Mouse (Mus musculus) heart, postnatal 4 days (tissue): ENCODE measurements around the gene Fbxl18. TPM values are rescaled to one million over a fixed set of nuclear protein-coding genes. Genes with fewer than 3 reads are reported as not detected.

Experiments
- DNase-seq: peaks from one replicate; pipeline ENCODE4 v3.0.0; 2021
- total RNA-seq, 2 experiments: library from RNA; stranded (reverse); gene quantifications; 2 replicates each; pipeline ENCODE4 v1.2.3; 2021

Fbxl18 gene
- total RNA-seq, result 1 to 10 TPM; 9.4 to 9.5 TPM

DNA sequence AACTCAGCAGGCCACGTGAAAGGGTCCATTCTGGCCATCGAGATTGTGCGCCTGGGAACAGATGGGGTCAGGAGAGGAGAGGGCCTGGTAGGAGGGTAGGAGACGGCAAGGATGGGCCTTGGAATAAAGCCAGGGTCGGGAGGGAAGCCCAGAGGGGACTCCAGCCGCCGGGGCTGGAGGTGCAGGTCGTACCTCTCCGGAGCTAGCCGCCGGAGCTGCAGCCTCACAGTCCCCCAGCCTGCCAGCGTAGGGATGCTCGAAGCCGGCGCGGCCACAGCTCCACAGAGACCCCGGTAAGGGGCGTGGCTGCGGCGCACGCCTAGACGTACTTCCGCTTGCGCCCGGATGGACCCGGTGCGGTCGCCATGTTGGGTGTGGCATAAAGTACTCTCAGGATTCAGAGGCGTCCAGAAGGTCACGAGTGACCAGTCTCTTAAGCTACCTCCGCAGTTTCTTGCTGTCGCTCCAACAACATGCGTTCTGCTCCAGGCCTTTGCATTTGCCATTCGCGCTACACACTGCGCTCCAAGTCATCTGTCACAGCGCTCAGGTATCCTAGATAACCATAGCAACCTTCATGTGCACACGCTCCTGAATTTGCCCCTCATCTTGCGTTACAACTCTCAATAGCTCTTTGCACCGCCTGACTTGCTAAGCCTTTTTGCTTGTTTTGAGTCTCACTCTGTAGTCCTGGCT is at the start of gene Fbxl18:
TSS of gene Fbxl18 (minus strand) at position 504 of the 696 bp plus-strand sequence.
- peak; percentile 94 for DNase-seq

DNA sequence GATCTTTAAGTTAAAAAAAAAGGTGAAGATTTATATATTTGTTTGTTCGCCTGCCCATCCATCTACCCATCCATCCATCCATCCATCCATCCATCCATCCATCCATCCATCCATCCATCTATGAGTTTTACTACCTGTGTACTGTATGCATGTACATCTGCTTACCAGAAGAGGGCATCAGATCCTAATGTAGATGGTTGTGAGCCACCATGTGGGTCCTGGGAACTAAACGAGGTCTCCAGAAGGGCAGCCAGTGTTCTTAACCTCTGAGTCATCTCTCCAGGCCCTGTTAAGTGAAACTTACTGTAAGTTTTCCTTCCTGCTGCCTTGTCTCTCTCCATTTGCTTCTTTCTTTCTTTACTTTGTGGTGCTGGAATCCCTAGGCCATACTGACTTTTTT is 45.2 kb upstream of the Fbxl18 start:
- no peak for DNase-seq

DNA sequence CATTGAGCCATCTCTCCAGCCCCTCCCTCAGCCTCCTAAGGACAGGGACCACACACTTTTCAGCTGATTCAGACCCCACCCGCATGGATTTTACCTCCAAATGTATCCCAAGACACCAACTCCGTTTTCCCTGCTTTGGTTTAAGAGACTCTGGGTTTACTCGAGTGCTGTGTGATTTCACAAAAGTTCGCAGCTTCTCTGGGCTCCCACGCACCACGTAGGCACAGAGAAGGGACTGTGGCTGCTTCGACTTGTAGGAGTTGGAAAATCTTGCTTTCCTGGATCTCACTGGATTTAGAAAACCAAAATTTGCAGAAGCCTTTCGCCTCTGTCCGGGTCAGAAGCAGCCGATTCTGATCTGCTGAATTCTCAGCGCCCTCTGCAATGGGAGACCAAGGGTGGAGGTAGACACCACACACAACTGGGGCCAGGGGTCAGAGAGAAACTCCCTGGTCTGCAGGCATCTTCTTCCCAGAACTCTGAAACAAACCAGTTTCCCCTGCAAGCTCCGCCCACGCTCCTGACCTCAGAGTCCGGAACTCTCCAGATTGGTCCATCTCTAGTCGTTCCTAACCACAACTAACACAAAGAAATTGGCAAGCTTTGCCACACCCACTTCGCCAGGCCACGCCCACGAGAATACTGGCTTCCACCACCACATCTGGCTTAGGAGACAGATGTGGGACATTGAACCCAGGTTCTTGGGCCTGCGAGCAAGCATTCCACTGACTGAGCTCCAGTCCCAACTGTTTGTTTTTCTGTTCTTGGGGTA is 42.9 kb upstream of the Fbxl18 start:
- peak; percentile 60 for DNase-seq

DNA sequence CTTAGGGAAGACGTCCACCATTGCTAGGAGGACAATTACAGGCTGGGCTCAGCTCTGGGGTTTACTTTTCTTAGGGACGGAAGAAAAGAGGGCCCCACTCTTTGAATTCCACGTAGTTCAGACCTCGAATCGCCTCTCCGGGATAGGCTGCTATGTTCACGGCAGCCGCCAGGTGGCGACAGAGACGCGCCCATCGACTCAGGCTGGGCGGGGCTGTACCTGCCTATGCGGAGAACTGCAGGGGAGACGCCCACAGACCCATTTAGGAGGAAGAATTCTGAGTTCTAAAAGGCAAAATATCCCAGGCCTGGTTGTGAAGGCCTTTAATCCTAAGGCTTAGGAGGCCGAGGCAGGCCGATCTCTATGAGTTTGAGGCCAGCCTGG is 41.1 kb upstream of the Fbxl18 start:
- peak; percentile 90 for DNase-seq

DNA sequence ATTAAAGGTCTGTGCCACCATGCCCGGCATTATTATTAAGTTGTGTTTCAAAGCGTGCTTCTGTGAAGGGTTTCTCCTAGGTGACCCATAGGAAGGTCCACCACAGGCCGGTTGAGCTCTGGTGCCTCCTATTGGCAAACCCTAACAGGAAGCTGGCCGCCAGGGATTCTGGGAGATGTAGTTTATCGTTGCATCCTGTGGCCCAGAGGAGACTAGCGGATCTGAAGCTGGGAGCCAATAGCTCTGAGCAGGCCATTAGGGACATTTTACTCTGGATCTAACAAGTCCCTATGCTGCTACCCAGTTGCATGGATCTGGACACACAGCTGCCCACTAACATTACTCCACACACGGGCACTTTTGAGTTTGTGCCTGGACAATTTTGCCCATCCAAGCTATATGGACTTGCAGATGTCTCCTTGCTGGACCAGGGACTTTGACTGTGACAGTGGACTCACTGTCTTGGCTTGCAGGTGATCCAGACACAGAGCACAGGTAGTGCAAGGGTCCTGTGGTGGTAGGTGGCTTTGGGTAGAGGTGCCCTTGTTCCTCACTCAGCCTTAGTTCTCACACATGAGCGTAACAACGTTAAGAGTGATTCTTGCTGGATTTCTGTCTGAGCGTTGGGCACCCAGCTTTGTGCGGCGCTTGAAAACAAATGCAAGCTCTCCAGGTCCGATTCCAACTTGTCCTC is 40.6 kb upstream of the Fbxl18 start:
- DNase-seq, result peak; percentile 84

DNA sequence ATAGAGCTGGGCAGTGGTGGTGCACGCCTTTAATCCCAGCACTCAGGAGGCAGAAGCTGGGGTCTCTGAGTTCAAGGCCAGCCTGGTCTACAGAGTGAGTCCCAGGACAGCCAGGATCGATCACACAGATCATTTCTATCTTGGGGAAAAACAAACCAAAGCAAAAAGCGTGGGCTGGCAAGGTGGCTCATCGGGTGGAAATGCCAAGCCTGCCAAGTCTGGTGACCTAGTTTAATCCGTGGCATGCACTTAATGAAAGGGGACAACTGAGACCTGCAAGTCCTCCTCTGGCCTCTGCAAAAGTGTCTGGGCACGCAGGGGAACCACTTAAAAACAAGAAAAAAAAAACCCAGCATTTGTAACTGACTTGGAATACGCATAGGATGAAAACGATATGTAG is 37.5 kb upstream of the Fbxl18 start:
- no peak for DNase-seq

DNA sequence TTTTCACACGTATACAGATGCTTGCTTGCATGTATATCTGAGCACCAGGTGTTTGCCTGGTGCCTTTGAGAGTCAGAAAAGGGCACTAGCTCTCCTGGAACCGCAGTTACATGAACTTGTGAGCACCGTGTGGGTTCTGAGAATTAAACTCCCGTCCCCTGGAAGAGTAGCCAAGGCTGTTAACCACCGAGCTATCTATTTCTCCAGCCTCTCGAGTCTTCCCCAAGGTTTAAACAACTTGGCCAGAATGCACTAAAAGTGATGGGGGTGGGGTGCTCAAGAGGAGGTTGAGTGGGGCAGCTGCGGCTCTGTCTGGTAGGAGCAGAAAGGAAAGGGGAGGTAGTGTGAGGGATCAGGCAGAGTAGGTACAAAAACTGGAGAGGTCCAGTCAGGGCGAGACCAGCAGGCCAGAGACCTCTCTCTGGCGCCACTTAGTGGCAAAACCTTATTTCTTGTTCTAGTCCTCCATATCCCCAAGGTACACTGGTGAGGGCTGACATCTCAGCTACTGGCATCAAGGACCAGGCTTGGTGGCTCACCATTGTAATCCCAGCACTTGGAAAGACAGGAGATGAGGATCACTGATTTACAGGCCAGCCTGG is 37.0 kb upstream of the Fbxl18 start:
- DNase-seq, result peak; percentile 88

DNA sequence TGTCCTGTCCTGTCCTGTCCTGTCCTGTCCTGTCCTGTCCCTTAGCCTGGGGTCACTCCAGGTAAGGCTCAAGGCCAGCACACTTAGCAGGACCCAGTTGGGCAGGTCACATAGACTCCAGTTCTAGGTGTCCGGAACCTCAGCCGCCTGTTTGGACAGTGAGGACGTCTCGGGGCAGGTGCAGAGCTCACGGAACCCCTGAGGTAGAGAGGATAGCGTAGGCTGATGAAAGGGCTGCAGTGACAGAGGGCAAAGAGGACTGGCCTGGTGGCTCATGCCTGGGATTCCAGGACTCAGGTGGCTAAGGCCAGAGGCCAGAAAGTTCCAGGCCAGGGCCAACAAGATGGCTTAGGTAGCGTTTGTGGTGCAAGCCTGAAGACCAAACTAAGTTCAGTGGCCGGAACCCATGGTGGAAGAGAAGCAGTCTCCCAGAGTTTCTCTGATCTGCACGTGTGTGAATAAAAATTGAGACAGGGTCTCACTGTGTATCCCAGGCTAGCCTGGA is 36.1 kb upstream of the Fbxl18 start:
- DNase-seq, result no peak

DNA sequence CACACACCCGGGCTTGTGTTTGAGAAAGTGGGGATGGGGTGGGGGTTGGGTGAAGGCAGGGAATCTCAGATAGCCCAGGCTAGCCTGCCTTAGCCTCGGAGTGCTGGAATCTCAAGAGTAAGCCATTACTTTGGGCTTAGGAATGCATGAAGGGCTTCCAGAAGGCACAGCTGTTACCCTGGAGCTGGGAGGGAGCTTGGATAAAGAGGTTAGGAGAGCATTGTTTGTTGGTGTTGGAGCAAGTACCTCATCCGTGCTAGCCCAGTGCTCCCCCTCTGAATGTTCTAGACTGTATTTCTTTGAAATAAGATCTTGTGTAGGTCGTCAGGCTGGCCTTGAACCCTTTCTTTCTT is 34.2 kb upstream of the Fbxl18 start:
- DNase-seq, result no peak

DNA sequence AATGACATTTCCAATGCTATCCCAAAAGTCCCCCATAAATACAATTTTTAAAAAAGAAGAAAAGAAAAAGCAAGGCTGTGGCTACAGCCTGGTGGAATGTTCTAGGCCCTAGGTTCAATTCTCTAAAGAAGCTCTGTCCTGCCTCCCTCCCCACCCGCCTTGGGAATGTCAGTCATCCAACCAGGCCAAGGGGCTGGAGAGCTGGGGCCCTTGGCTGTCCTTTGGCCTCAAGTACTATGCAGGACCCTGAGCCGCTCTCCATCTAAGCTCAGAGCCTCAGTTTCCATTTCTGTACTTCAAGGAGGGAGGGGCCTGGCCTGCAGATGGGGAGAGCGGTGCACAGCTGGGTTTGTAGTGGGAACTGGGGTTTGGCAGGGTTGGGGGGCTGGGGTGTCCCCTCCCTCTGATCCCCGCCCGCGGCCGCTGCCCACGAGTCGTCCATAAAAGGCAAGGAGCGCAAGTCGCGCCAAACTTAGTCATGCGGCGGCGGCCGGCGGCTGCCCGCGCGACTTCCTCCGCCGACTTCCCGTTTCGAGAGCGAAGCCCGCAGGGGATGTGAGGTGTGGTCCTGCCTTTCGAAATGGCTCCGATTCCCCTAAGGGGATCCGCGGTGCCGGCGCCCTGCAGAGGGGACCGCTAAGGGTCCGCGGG is 33.7 kb upstream of the Fbxl18 start:
- DNase-seq, result peak; percentile 89

DNA sequence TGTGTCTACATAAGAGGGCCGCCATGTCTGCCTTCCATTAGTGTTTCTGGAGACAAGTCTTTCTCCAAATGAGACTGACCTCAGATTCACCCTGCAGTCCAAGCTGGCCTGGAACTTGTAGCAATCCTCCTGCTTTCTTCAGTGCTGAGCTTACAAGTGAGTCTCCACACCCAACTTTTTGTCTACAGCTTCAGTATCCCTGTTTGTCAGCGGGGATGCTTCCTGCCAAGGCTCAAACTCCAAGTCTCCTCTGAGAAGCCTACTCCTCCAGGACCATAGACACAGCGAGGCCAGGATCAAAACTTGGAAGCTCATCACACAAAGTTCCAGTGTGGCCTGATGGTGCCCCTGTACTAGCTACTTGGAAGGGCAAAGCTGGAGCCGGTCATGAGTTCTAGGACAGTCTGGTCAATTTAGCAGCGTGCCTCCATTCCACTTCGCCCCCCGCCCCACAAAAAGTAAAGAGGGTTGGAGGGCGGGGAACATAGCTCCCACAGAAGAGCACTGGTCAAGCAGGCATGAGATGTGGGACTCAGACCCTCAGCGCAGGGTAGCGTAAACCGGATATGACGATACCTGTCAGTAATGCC is 32.2 kb upstream of the Fbxl18 start:
- DNase-seq, result no peak

DNA sequence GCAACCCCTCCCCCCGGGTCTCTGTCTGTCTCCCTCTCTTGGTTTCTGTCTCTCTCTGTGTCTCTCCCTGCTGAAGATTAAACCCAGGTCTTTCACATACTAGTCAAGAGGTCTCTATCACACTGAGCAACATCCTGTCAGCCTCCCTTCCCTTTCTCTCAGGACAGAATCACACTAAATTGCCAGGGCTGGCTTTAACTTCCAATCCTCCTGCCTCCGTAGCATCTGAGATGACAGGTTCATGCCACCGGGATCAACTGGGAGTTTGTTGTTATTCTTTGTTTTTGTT is 31.7 kb upstream of the Fbxl18 start:
- no peak for DNase-seq

DNA sequence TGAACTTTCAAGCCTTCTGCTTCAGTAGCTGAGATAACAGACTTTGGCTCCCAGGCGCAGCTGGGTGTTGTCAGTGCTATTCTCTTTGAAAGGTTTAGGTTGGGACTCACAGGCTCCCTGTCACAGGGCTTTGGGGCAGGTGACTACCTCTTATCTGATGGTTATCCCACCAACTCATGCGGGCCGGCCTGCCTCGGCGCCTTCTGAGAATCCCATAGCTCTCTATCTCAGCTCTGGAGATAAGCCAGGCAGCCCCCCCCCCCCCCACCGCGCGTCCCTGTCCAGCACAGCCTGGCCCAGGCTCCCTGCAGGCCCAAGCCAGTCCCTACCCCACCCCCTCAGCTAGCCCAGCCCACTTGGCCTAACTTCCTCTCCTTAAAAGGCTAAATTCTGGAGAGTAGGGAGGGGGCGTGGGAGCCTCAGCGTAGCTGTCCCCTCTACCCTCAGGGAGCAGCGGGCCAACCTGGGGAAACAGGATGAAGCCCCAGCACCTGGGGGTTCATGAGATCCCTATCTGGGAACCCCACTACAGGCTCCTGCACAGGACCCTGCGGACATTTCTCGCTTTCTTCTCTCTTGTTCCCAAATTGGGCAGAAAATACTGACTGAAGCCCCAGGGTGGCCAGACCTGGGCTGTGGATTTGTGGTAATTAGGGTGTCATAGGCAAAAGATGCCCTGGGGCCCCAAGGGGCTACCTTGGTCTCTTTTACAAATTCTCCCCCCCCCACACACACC is 31.2 kb upstream of the Fbxl18 start:
- peak; percentile 80 for DNase-seq

DNA sequence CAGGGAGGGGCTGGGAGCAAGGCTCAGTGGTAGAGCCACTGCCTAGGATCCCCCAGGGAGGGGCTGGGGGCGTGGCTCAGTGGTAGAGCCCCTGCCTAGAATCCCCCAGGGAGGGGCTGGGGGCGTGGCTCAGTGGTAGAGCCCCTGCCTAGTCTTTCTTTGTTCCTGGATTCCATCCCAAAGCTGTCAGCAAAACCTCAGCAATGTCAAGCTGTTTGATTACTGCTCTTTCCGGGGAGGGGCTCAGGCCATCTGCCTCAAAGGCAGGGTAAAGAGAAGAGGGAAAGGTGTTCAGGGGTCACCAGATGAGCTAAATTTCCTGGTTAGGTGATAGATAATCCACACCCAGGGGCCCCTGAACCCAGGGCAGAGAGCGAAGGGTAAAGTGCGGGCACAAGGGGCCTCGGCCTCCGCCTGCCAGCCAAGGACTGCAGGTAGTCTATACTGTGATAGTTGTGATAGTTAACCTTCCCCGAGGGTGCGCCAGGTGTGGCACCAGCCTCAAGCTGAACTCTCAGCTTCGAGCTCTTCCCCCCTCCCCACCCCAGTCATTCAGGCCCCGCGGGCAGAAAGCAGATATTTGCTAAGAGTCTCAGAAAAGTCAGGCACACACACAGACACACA is 29.2 kb upstream of the Fbxl18 start:
- no peak for DNase-seq

DNA sequence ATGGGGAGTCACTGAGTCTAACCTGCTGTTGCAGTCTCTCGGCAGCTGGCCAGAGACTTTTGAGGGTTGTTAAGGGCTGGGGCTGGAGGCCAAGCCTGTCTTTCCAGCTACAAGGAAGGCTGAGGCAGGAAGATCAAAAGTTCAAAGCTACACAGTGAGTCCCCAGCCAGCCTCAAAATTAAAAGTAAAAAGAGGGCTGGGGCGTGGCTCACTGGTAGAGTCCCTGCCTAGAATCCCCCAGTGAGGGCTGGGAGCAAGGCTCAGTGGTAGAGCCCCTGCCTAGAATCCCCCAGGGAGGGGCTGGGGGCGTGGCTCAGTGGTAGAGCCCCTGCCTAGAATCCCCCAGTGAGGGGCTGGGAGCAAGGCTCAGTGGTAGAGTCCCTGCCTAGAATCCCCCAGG is 28.6 kb upstream of the Fbxl18 start:
- DNase-seq, result no peak

DNA sequence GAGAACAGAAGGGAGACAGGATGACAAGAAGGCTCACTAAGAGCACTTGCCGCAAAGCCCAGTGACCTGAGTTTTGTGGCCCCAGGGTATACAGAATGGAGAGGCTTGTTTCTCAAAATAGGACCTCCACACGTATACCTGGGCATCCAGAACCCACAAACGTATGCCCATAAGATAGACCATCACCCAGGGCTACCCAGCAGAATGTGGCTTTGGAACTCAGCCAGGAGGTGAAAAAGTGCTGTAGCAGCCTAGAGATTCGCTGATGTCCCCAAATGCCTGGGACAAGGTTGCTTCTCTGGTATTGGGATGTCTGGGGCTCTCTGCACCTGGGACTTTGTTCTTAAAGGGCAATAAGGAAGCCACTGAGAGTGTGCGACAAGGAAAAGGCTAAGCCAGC is 27.0 kb upstream of the Fbxl18 start:
- no peak for DNase-seq

DNA sequence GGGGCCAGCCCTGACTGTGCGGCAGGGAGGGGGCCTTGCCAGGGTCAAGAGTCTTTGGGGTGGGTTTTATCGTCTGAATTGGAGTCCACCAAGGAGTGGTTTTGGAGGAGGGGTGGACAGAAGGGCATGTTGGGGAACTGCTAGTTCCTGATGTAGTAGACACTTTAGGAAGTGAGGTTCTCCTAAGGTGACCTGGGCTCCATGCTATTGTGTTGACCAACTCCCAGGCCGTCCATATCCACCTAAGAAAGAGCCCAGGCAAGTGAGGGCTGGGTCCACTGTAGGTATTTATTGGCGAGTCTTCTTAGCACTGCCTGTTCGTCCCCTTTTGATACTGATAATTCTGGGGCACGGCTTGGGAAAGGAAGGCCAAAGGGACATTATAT is 25.8 kb upstream of the Fbxl18 start:
- no peak for DNase-seq

DNA sequence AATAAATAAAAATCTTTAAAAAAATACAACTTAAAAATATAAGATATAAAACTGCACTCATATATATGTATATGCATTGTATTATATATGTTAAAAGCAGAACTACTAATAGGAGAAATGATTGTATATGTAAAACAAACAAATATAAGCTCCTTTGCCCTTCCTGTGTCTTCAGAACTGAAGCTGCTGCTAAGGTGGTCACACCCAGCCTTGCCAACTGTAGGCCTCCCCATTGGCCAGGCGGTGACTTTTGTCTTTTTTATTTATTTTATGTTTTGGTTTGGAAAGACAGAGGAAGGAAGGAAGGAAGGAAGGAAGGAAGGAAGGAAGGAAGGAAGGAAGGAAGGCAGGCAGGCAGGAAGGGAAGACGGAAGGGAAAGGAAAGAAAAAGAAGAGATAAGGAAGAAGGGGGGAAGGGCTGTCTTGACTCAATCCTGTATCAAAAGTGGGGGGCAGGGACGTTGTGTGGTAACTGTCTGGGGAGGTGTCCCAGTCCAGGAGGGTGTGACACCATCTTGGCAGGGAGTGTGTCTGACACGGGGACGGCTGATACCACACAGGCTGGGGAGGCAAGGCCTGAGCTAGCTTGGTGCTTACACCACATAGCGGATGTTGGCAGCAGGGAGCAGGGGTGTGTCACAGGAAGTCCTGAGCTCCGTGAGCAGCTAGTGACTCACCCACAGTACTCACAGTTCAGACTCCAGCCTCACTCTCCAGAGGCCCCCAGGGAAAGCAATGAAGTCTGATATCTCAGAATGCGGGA is 25.3 kb upstream of the Fbxl18 start:
- DNase-seq, result peak; percentile 77

DNA sequence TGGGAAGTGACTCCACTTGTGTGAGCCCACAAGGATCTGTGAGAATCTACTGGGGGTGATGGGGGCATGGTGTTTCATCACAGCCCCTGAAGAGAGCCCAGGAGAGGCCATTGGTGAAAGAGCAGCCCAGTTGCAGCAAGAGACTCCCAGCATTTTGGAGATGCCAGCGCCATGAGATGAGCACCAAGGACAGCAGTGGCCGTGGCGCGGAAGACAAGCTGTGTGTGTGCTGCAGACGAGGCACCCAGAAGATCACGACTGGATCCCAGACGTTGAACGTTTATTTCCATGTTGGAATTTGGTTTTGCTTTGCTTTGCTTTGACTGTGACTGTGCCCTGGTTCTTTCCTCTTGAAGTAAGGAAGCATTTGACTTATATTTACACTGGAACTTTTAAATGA is 22.2 kb upstream of the Fbxl18 start:
- no peak for DNase-seq

DNA sequence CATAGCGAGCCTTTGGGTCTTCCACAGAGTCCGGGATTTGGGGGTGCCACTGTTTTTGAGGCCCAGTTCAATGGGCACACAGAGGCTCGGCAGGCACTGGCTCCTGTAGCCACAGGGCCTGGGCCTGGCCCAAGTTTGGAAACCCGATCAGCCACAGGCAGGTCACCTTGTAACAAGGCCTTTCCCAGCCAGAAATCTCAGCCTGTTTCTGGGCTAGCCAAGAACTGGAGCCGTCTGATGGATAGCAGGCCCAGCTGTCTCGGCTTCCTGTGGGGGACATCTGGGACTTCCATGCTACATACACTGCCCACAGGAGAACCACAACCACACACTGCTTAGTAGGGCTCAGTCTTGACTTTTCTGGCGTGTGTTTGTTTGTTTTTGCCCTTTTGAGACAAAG is 21.4 kb upstream of the Fbxl18 start:
- DNase-seq, result no peak
